ENCODE assay signal across 21 mouse cellular contexts in genomic region chr11:70678576-70678975, GRCm38 (mm10). TPM values are rescaled to one million over a fixed set of nuclear protein-coding genes. Genes with fewer than 3 reads are reported as not detected.
DNase-seq lines count a peak whose midpoint lies in the region; ATAC-seq and TF ChIP-seq lines count a peak whose summit lies in the region.
"Had no signal": no experiment of that assay in that cellular context is flagged by ENCODE, and none has a peak within 500 bp of the region (broad histone marks: within the 10 kb centered on the region; RNA-seq: fewer than 3 reads in every experiment).

No protein-coding gene starts in this region.

- H3K4me1 ChIP-seq in bone marrow macrophage, adult 2 months (ENCODE audit: control insufficient read depth, insufficient read depth, low read length): peaks cover 49% of the 10 kb centered on the region
- peaks cover 40% of the 10 kb centered on the region for H3K4me1 ChIP-seq in liver, embryonic 13.5 days (replicated peaks)
- H3K4me1 ChIP-seq in liver, postnatal 0 days (ENCODE audit: insufficient read depth): peaks cover 17% of the 10 kb centered on the region

- peaks cover 44% of the 10 kb centered on the region for H3K36me3 ChIP-seq in liver, embryonic 13.5 days
- peaks cover 18% of the 10 kb centered on the region; the same call in 1 of the 2 replicates for H3K36me3 ChIP-seq in liver, postnatal 0 days (replicated peaks; ENCODE audit: insufficient read depth, low read length)

- WGBS in liver, embryonic 13.5 days (ENCODE audit: insufficient replicate concordance): 78% methylated on average over 2 of the region's 2 CpGs
- WGBS in liver, postnatal 0 days (ENCODE audit: insufficient replicate concordance): 75% methylated on average over 2 of the region's 2 CpGs

- peak; percentile 39 for ATAC-seq in liver, embryonic 13.5 days (ENCODE audit: low read depth)
- ATAC-seq in liver, postnatal 0 days: peak; percentile 74
- no peak for ATAC-seq in cerebellum, adult (ENCODE audit: insufficient number of reproducible peaks, low FRiP score, low TSS enrichment)
- ATAC-seq: forebrain, embryonic 16.5 days had no signal

- no peak overlapping the region for H3K4me3 ChIP-seq in bone marrow macrophage, adult 2 months (ENCODE audit: insufficient read depth, low read length)
- no peak overlapping the region for H3K4me3 ChIP-seq in liver, embryonic 13.5 days (replicated peaks)
- no peak overlapping the region for H3K4me3 ChIP-seq in liver, postnatal 0 days (ENCODE audit: low read depth, low read length)
- H3K4me3 ChIP-seq: embryonic facial prominence, embryonic 15.5 days; erythroblast, embryonic 14.5 days; forebrain, embryonic 10.5 days; heart, adult 2 months; heart, embryonic 15.5 days; hindbrain, embryonic 13.5 days had no signal

- no peak overlapping the region for H3K4me2 ChIP-seq in liver, embryonic 13.5 days
- no peak overlapping the region for H3K4me2 ChIP-seq in liver, postnatal 0 days (ENCODE audit: low read depth, low read length)
- H3K4me2 ChIP-seq: embryonic facial prominence, embryonic 15.5 days; heart, embryonic 11.5 days; heart, embryonic 15.5 days; hindbrain, embryonic 13.5 days had no signal

- H3K27ac ChIP-seq in bone marrow macrophage, adult 2 months (ENCODE audit: insufficient read depth, low read depth, low read length): peak overlapping the region; percentile 94; the same call in 1 of the 2 replicates
- H3K27ac ChIP-seq in liver, embryonic 13.5 days: peak overlapping the region; percentile 47
- H3K27ac ChIP-seq in liver, postnatal 0 days (ENCODE audit: low read depth): peak overlapping the region; percentile 84
- H3K27ac ChIP-seq: embryonic facial prominence, embryonic 15.5 days; forebrain, embryonic 10.5 days; heart, adult 2 months; heart, embryonic 15.5 days; hindbrain, embryonic 13.5 days had no signal

- no peaks in the 10 kb centered on the region for H3K9me3 ChIP-seq in liver, embryonic 13.5 days (replicated peaks)
- H3K9me3 ChIP-seq in liver, postnatal 0 days (ENCODE audit: low read length): no peaks in the 10 kb centered on the region
- H3K9me3 ChIP-seq: embryonic facial prominence, embryonic 15.5 days; forebrain, embryonic 10.5 days; heart, embryonic 15.5 days; hindbrain, embryonic 13.5 days had no signal

- no peak overlapping the region for H3K9ac ChIP-seq in liver, embryonic 13.5 days
- H3K9ac ChIP-seq in liver, postnatal 0 days (replicated peaks): no peak overlapping the region; the same call in 1 of the 2 replicates
- H3K9ac ChIP-seq: embryonic facial prominence, embryonic 15.5 days; heart, embryonic 15.5 days; hindbrain, embryonic 13.5 days had no signal

- peak; percentile 6 for DNase-seq in kidney, postnatal 10 days
- no peak for DNase-seq in kidney, postnatal 14 days
- DNase-seq in liver, embryonic 13.5 days: no peak
- no peak for DNase-seq in liver, postnatal 0 days
- DNase-seq in left cerebral cortex, adult 9 months (ENCODE audit: low spot score in 2 of 2): no peak
- DNase-seq in spleen, adult 12 weeks (ENCODE audit: low spot score): no peak
- DNase-seq: adrenal gland, postnatal 10 days; cerebellum, adult 2 months; cerebellum, postnatal 10 days; gastrocnemius, postnatal 14 days; heart, adult 2 months; heart, postnatal 14 days had no signal

- no peak for TF ChIP-seq POLR2A in bone marrow macrophage, adult 2 months (IDR thresholded peaks at IDR 0.05; ENCODE audit: borderline replicate concordance, low read depth, low read length)

- no peak for TF ChIP-seq CTCF in bone marrow macrophage, adult 2 months (IDR thresholded peaks at IDR 0.05; ENCODE audit: low read depth, low read length)
- no peak for TF ChIP-seq CTCF in liver, postnatal 0 days (IDR thresholded peaks at IDR 0.05; ENCODE audit: low read depth)

- TF ChIP-seq EP300 in liver, postnatal 0 days (IDR thresholded peaks at IDR 0.05; ENCODE audit: low read depth): no peak

- H3K27me3 ChIP-seq in liver, embryonic 13.5 days: no peaks in the 10 kb centered on the region
- H3K27me3 ChIP-seq in liver, postnatal 0 days (ENCODE audit: insufficient read depth, low read length): no peaks in the 10 kb centered on the region
- H3K27me3 ChIP-seq: embryonic facial prominence, embryonic 15.5 days; heart, embryonic 15.5 days; hindbrain, embryonic 13.5 days had no signal

RNA-seq across cellular contexts. Expression of gene Camta2, which starts 9.3 kb away (rescaled TPM):
- 71.4 and 84.6 TPM in 2 replicates for polyA plus RNA-seq in bone marrow macrophage, adult 2 months (2012; ENCODE audit: insufficient read depth, insufficient read length, missing spikeins)
- polyA plus RNA-seq in liver, embryonic 13.5 days (2015; fragmentation: Nextera tagmentation; extraction: Ambion mirVana): 2.8 and 3.6 TPM in 2 replicates
- polyA plus RNA-seq in liver, postnatal 0 days (2015; fragmentation: Nextera tagmentation; extraction: Ambion mirVana): 2.8 and 3.4 TPM in 2 replicates

RNA-seq across cellular contexts. Expression of gene Spag7, which starts 9.4 kb away (rescaled TPM):
- 86.8 and 101 TPM in 2 replicates for polyA plus RNA-seq in bone marrow macrophage, adult 2 months (2012; ENCODE audit: insufficient read depth, insufficient read length, missing spikeins)
- polyA plus RNA-seq in liver, embryonic 13.5 days (2015; fragmentation: Nextera tagmentation; extraction: Ambion mirVana): 69.2 and 72.4 TPM in 2 replicates
- polyA plus RNA-seq in liver, postnatal 0 days (2015; fragmentation: Nextera tagmentation; extraction: Ambion mirVana): 36.6 and 42.1 TPM in 2 replicates

RNA-seq across cellular contexts. Expression of gene Inca1, which starts 21.4 kb away (rescaled TPM):
- polyA plus RNA-seq in bone marrow macrophage, adult 2 months (2012; ENCODE audit: insufficient read depth, insufficient read length, missing spikeins): 1.7 TPM in 1 of 2 replicates, not detected in the other
- polyA plus RNA-seq in liver, embryonic 13.5 days (2015; fragmentation: Nextera tagmentation; extraction: Ambion mirVana): 1.2 and 1.3 TPM in 2 replicates
- polyA plus RNA-seq in liver, postnatal 0 days (2015; fragmentation: Nextera tagmentation; extraction: Ambion mirVana): 8.3 and 10.8 TPM in 2 replicates
- polyA plus RNA-seq: erythroblast, embryonic 14.5 days had no signal

RNA-seq across cellular contexts. Expression of gene Eno3, which starts 21.6 kb away (rescaled TPM):
- 4.7 and 7.4 TPM in 2 replicates for polyA plus RNA-seq in bone marrow macrophage, adult 2 months (2012; ENCODE audit: insufficient read depth, insufficient read length, missing spikeins)
- polyA plus RNA-seq in liver, embryonic 13.5 days (2015; fragmentation: Nextera tagmentation; extraction: Ambion mirVana): 5.5 and 6.7 TPM in 2 replicates
- polyA plus RNA-seq in liver, postnatal 0 days (2015; fragmentation: Nextera tagmentation; extraction: Ambion mirVana): 4.0 and 21.3 TPM in 2 replicates

RNA-seq across cellular contexts. Expression of gene Kif1c, which starts 21.8 kb away (rescaled TPM):
- polyA plus RNA-seq in bone marrow macrophage, adult 2 months (2012; ENCODE audit: insufficient read depth, insufficient read length, missing spikeins): 56.2 and 57.9 TPM in 2 replicates
- polyA plus RNA-seq in liver, embryonic 13.5 days (2015; fragmentation: Nextera tagmentation; extraction: Ambion mirVana): 0.58 and 0.73 TPM in 2 replicates
- 1.8 and 2.2 TPM in 2 replicates for polyA plus RNA-seq in liver, postnatal 0 days (2015; fragmentation: Nextera tagmentation; extraction: Ambion mirVana)

Comparison
In these comparisons a context has a peak if more than half of its experiments do, and no peak if none do; other contexts are left out.
1. RNA of gene Camta2, which starts 9.3 kb away (polyA plus RNA-seq): 71.4 to 84.6 TPM in bone marrow macrophage, adult 2 months; 2.8 to 3.4 TPM in liver, postnatal 0 days and 2.8 to 3.6 TPM in liver, embryonic 13.5 days; every median in the first group is over 10 times any median in the second.
2. Peak in every context shown above with its lines, with median percentiles within 50 percentile points of each other: H3K27ac ChIP-seq.